Mouse (Mus musculus) heart, embryonic 13.5 days (tissue): ENCODE results near the gene Pxylp1. TPM values are rescaled to one million over a fixed set of nuclear protein-coding genes. Genes with fewer than 3 reads are reported as not detected.

Experiments
- ATAC-seq: fragments of 200-750 bp; cut with Nextera tagmentation; 2 replicates; pipeline ENCODE4 v1.8.0; 2017; ENCODE audit warnings: moderate TSS enrichment; ENCODE audit not compliant: insufficient number of reproducible peaks, low FRiP score, low TSS enrichment; ENCODE audit errors: extremely low read depth
- H3K27ac ChIP-seq: fragments of 300-500 bp; sonication (generic); replicated peaks from 2 replicates; pipeline ENCODE4 v1.5.1; 2015; ENCODE audit warnings: moderate library complexity, mild to moderate bottlenecking, inconsistent platforms
- H3K27me3 ChIP-seq: fragments of 300-500 bp; sonication (generic); replicated peaks from 2 replicates; pipeline ENCODE4 v1.6.1; 2015; ENCODE audit warnings: mild to moderate bottlenecking, inconsistent platforms
- H3K36me3 ChIP-seq: fragments of 300-500 bp; sonication (generic); 2 replicates; pipeline ENCODE4 v1.6.1; 2015; ENCODE audit warnings: mild to moderate bottlenecking, inconsistent platforms
- H3K4me1 ChIP-seq: fragments of 300-500 bp; sonication (generic); 2 replicates; pipeline ENCODE4 v1.6.1; 2015; ENCODE audit warnings: inconsistent platforms
- H3K4me2 ChIP-seq: fragments of 300-500 bp; sonication (generic); 2 replicates; pipeline ENCODE4 v1.6.1; 2015; ENCODE audit warnings: inconsistent platforms, mild to moderate bottlenecking, moderate library complexity
- H3K4me3 ChIP-seq: fragments of 300-500 bp; sonication (generic); 2 replicates; pipeline ENCODE4 v1.5.1; 2015; ENCODE audit warnings: moderate library complexity, mild to moderate bottlenecking, inconsistent platforms
- H3K9ac ChIP-seq: fragments of 300-500 bp; sonication (generic); 2 replicates; pipeline ENCODE4 v1.6.1; 2015; ENCODE audit warnings: inconsistent platforms, mild to moderate bottlenecking, moderate library complexity
- H3K9me3 ChIP-seq: fragments of 300-500 bp; sonication (generic); 2 replicates; pipeline ENCODE4 v1.6.1; 2016; ENCODE audit warnings: inconsistent platforms
- WGBS: fragments of 180-500 bp; shearing (Covaris S2); methylation state at CpG from one replicate; pipeline ENCODE4 v1.1.7; 2015; ENCODE audit warnings: mixed read lengths; 5-methylcytosine and 5-hydroxymethylcytosine counted together
- polyA plus RNA-seq: library from polyadenylated mRNA; unstranded; fragments of >200 nt; fragmentation: Nextera tagmentation; extraction: Ambion mirVana; gene quantifications from 2 replicates; pipeline ENCODE4 v1.2.1, GENCODE M21; 2015

The Pxylp1 gene
- polyA plus RNA-seq, 1 experiment from 2014 or later, result 29.5 TPM

- H3K4me2 ChIP-seq, result no peak overlapping the region
- H3K9me3 ChIP-seq, result 0 out of 2 replicates have a peak, but pooled peaks cover 3% of the 10 kb centered on the region
- peak overlapping the region; percentile 83; the same call in 1 of the 2 replicates for H3K9ac ChIP-seq
- H3K4me1 ChIP-seq, result peaks cover 40% of the 10 kb centered on the region
- H3K4me3 ChIP-seq, result no peak overlapping the region
- 75% methylated on average over 6 of the region's 6 CpGs for WGBS
- no peak overlapping the region for H3K27ac ChIP-seq
- H3K27me3 ChIP-seq, result peaks cover 33% of the 10 kb centered on the region
- H3K36me3 ChIP-seq, result no peaks in the 10 kb centered on the region
- ATAC-seq, result no peak
Observed at GRCm38 (mm10) chr9:96890266-96890665, 2.2 kb downstream of the Pxylp1 start.

GRCm38 (mm10) chr9:96889345-96890021 lies 3.0 kb downstream of the Pxylp1 start:
- Histone ChIP-seq H3K36me3 (no peaks in the 10 kb centered on the region), H3K9me3 (no peaks in the 10 kb centered on the region), H3K4me3 (peak overlapping the region; percentile 61), H3K27ac (0 out of 2 replicates have a peak overlapping the region, but pooled peaks have one; percentile 43), H3K9ac (peak overlapping the region; percentile 83), H3K4me2 (peak overlapping the region; percentile 85), H3K4me1 (peaks cover 46% of the 10 kb centered on the region), H3K27me3 (peaks cover 33% of the 10 kb centered on the region)
- ATAC-seq, result peak; percentile 63; the same call in 1 of the 2 replicates
- under 1% methylated on average over 62 of the region's 66 CpGs for WGBS

DNA sequence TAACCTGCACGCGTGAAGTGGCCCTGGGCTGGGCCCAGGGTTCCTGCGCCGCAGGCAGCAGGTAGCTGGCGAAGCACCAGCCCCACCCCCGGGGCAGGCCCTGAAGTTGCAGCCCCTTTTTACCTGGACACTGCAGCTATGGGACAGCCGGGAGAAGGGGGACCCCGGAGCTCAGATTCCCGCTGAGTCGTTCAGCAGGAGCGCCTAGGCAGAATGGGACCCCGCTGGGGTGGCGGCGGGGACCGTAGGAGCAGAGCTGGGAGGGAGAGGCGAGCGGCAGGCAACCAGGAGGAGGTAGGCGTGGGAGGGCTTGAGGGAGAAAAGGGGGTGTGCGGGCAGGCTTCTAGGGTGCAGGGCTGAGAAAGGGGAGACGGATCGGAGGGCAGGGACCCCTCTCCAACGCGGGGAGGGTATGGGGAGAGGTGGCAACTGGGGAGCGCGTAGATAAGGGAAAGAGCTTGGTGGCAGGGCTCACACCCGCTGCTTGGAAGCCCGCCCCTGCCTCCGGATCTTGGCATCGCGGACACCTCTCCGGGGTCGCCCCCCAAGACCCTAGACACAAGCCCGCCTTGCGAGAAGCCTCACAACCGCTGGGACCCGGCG lies 3.6 kb downstream of the Pxylp1 start:
- H3K4me1 ChIP-seq, result peaks cover 53% of the 10 kb centered on the region
- peak overlapping the region; percentile 85 for H3K4me2 ChIP-seq
- peak overlapping the region; percentile 61 for H3K4me3 ChIP-seq
- under 1% methylated on average over 37 of the region's 37 CpGs for WGBS
- H3K9ac ChIP-seq, result peak overlapping the region; percentile 83
- peak; percentile 9; the same call in 1 of the 2 replicates for ATAC-seq
- H3K36me3 ChIP-seq, result no peaks in the 10 kb centered on the region
- H3K9me3 ChIP-seq, result no peaks in the 10 kb centered on the region
- H3K27ac ChIP-seq, result peak overlapping the region; percentile 43
- peaks cover 33% of the 10 kb centered on the region for H3K27me3 ChIP-seq

GRCm38 (mm10) chr9:96887954-96888353 lies 4.5 kb downstream of the Pxylp1 start:
- no peak for ATAC-seq
- peak overlapping the region; percentile 83 for H3K9ac ChIP-seq
- no peaks in the 10 kb centered on the region for H3K36me3 ChIP-seq
- H3K4me3 ChIP-seq, result peak overlapping the region; percentile 61
- peaks cover 60% of the 10 kb centered on the region for H3K4me1 ChIP-seq
- H3K27ac ChIP-seq, result peak overlapping the region; percentile 43
- H3K9me3 ChIP-seq, result no peaks in the 10 kb centered on the region
- WGBS, result 8% methylated on average over 6 of the region's 6 CpGs
- peaks cover 33% of the 10 kb centered on the region for H3K27me3 ChIP-seq
- peak overlapping the region; percentile 85 for H3K4me2 ChIP-seq

GRCm38 (mm10) chr9:96887492-96887891 lies 5.0 kb downstream of the Pxylp1 start:
- H3K27me3 ChIP-seq, result peaks cover 32% of the 10 kb centered on the region
- no peaks in the 10 kb centered on the region for H3K9me3 ChIP-seq
- peak overlapping the region; percentile 83 for H3K9ac ChIP-seq
- peak overlapping the region; percentile 43; the same call in 1 of the 2 replicates for H3K27ac ChIP-seq
- H3K4me1 ChIP-seq, result peaks cover 64% of the 10 kb centered on the region
- peak overlapping the region; percentile 61 for H3K4me3 ChIP-seq
- no peak for ATAC-seq
- H3K36me3 ChIP-seq, result no peaks in the 10 kb centered on the region
- H3K4me2 ChIP-seq, result peak overlapping the region; percentile 85

DNA sequence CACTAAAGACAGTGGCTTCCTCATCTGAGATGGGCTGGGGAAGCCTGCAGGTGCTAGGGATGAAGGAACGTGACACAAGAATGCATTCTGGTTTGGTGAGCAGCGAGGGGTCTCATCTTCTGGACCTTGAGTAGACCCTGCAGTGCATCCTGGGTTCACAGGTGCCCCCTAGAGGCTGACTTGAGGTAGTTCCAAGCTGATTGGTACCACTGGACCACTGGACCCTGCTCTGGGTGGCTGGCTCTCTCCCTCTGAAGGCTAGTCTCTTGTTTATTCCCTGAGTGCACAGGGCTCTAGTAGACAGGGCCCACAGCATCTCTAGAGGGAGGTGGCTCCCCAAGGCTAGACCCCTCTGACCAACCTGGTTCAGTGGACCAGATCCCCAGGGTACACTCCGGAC lies 6.7 kb downstream of the Pxylp1 start:
- Histone ChIP-seq H3K27me3 (peaks cover 19% of the 10 kb centered on the region), H3K9me3 (no peaks in the 10 kb centered on the region), H3K27ac (peak overlapping the region; percentile 37; the same call in 1 of the 2 replicates), H3K36me3 (no peaks in the 10 kb centered on the region), H3K4me2 (peak overlapping the region; percentile 85; the same call in 1 of the 2 replicates), H3K4me1 (peaks cover 81% of the 10 kb centered on the region), H3K9ac (no peak overlapping the region), H3K4me3 (no peak overlapping the region)
- ATAC-seq, result no peak
- 56% methylated on average over 3 of the region's 3 CpGs for WGBS

DNA sequence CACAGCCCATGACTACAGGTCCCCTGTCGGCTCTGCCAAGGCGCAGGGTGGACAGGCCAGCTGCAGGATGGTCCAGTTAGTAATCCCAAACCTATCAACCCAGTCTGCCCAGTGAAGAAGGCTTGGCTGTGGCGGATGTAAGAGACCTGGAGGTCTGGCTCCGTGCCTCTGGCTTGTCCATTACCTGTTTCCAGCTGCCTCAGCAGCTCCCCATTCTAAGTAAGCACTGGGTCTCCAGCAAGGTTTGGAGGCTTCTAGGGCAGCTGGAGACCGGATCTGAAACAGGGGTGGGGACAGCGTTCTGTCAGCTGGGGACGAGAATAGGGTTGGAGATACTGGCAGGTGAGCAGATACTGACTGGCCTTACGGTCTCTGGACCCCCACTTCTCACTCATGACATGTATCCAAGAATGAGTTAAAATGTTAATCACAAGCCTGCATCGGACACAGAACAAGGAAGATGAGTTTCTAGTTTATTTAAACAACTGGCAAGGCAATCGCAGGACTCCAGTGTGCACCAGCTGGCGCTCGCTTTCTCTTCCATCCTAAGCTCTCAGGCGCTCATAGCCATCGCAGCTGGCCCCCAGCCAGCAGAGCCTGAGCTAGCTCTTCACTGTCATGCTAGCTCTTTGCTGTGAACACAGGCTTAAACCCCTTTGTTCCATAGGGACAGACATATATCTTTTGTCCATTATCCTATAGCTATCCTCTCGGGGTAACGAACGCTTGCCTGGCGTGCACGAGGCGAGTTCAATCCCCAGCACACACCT lies 9.8 kb downstream of the Pxylp1 start:
- H3K4me2 ChIP-seq, result no peak overlapping the region
- H3K36me3 ChIP-seq, result no peaks in the 10 kb centered on the region
- ATAC-seq, result no peak
- no peaks in the 10 kb centered on the region for H3K9me3 ChIP-seq
- 80% methylated on average over 20 of the region's 20 CpGs for WGBS
- peaks cover 11% of the 10 kb centered on the region; the same call in 1 of the 2 replicates for H3K27me3 ChIP-seq
- peaks cover 90% of the 10 kb centered on the region for H3K4me1 ChIP-seq
- no peak overlapping the region for H3K9ac ChIP-seq
- H3K4me3 ChIP-seq, result no peak overlapping the region
- no peak overlapping the region for H3K27ac ChIP-seq

DNA sequence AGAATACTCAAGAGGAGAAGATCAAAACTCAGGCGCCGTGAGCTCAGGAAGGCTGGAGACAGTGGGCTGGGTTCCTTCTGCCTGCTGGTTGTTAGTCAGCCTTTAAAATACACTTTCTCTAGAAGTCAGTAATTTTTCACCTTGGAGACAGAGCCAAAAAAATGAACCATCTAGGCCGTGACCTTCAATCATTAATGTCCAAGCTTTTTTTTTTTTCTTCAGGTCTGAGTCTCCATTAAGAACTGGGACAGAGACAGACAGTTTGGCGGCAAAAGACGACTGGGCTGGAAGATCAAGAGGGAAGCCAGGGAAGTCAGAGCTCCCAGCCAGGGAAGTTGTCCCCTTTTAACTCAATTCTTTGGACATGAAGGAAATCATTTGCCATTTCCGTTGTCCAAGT lies 10.6 kb downstream of the Pxylp1 start:
- WGBS, result 73% methylated on average over 6 of the region's 6 CpGs
- Histone ChIP-seq H3K9ac (no peak overlapping the region), H3K36me3 (no peaks in the 10 kb centered on the region), H3K4me2 (no peak overlapping the region), H3K27me3 (peaks cover 5% of the 10 kb centered on the region; the same call in 1 of the 2 replicates), H3K4me3 (no peak overlapping the region), H3K9me3 (no peaks in the 10 kb centered on the region), H3K27ac (no peak overlapping the region), H3K4me1 (peaks cover 90% of the 10 kb centered on the region)
- ATAC-seq, result no peak

- 33% methylated on average over 6 of the region's 6 CpGs for WGBS
- H3K36me3 ChIP-seq, result no peaks in the 10 kb centered on the region
- peak overlapping the region; percentile 43 for H3K4me2 ChIP-seq
- H3K4me1 ChIP-seq, result peaks cover 84% of the 10 kb centered on the region
- H3K27ac ChIP-seq, result peak overlapping the region; percentile 86
- no peak overlapping the region for H3K4me3 ChIP-seq
- peak; percentile 53; the same call in 1 of the 2 replicates for ATAC-seq
- no peaks in the 10 kb centered on the region for H3K27me3 ChIP-seq
- H3K9me3 ChIP-seq, result no peaks in the 10 kb centered on the region
- peak overlapping the region; percentile 0; the same call in 1 of the 2 replicates for H3K9ac ChIP-seq
Observed at GRCm38 (mm10) chr9:96879024-96879423, 13.4 kb downstream of the Pxylp1 start.

DNA sequence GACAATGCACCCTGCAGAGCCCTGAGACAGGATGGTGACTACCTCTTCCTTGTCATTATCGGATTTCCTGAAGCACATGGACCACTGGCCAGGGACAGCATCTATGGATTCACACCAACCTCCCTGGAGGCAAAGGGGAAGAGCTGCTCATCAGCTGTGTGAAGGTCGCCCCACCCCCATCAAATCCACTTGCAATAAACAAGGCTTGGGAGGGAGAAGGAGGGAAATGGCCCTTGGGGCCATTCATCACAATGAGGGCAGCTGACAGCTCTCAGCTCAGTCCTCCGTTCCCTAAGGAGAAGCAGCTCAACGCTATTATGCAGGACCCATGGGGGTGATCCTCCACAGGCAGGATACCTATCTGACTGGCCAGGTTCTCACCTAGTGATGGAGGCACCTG lies 14.0 kb downstream of the Pxylp1 start:
- peak overlapping the region; percentile 86 for H3K27ac ChIP-seq
- H3K4me3 ChIP-seq, result no peak overlapping the region
- H3K4me1 ChIP-seq, result peaks cover 78% of the 10 kb centered on the region
- H3K4me2 ChIP-seq, result peak overlapping the region; percentile 43
- no peaks in the 10 kb centered on the region for H3K9me3 ChIP-seq
- no peak for ATAC-seq
- H3K9ac ChIP-seq, result peak overlapping the region; percentile 0; the same call in 1 of the 2 replicates
- H3K27me3 ChIP-seq, result no peaks in the 10 kb centered on the region
- no peaks in the 10 kb centered on the region for H3K36me3 ChIP-seq
- 31% methylated on average over 4 of the region's 4 CpGs for WGBS

DNA sequence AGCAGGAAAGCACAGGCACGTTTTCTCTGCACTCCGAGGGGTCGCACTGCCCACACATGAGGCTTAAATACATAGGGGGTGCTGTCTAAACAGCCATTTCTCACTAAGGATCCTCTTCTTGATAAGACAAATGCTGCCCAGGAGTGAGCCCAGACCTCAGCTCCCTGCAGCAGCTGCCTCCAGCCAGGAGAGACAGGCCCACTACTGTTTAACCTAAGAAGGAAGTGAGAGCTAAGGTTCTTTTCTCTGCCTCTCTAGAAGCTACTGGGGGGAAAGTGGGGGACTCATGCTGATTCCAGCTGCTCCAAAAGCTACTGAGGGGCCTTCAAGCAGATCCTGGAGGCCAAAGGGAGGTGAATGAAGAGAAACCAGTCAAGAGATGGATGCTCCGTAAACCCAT lies 16.8 kb downstream of the Pxylp1 start:
- no peak overlapping the region for H3K4me3 ChIP-seq
- H3K4me1 ChIP-seq, result peaks cover 54% of the 10 kb centered on the region
- H3K9me3 ChIP-seq, result no peaks in the 10 kb centered on the region
- no peak for ATAC-seq
- no peaks in the 10 kb centered on the region for H3K27me3 ChIP-seq
- 0 out of 2 replicates have a peak, but pooled peaks cover 3% of the 10 kb centered on the region for H3K36me3 ChIP-seq
- peak overlapping the region; percentile 83 for H3K27ac ChIP-seq
- peak overlapping the region; percentile 50; the same call in 1 of the 2 replicates for H3K9ac ChIP-seq
- no peak overlapping the region for H3K4me2 ChIP-seq
- 40% methylated on average over 4 of the region's 4 CpGs for WGBS
